Mouse (Mus musculus) left cerebral cortex, postnatal 10 days (tissue): ENCODE results near the gene Dip2c. TPM values are rescaled to one million over a fixed set of nuclear protein-coding genes. Genes with fewer than 3 reads are reported as not detected.

Experiments used
- DNase-seq, 2 experiments: peaks; one replicate each; pipeline ENCODE4 v3.0.0; 2021 to 2022; ENCODE audit warnings: low spot score in 2 of 2, mixed read lengths in 1 of 2; ENCODE audit errors: extremely low spot score in 1 of 2
- intact Hi-C: fragments of 180-260 bp; cut with DNase I; formaldehyde crosslinking; loops from one replicate; pipeline ENCODE4 v1.15.1; 2025
- total RNA-seq, 2 experiments: library from RNA; stranded (reverse); gene quantifications; 2 replicates each; pipeline ENCODE4 v1.2.3; 2021

Gene Dip2c
- total RNA-seq, 2 experiments from 2014 or later = 73.8 to 76.1 TPM

GRCm38 (mm10) chr13:9692876-9693275 is 416.5 kb downstream of the Dip2c start:
- DNase-seq = no peak
- intact Hi-C loops = no loop called here

GRCm38 (mm10) chr13:9694651-9695050 is 418.3 kb downstream of the Dip2c start:
- intact Hi-C loops = no loop called here
- no peak for DNase-seq

GRCm38 (mm10) chr13:9695403-9695802 is 419.1 kb downstream of the Dip2c start:
- intact Hi-C loops = no loop called here
- DNase-seq = no peak

GRCm38 (mm10) chr13:9695809-9696208 is 419.5 kb downstream of the Dip2c start:
- intact Hi-C loops = no loop called here

GRCm38 (mm10) chr13:9697340-9697739 is 421.0 kb downstream of the Dip2c start:
- intact Hi-C loops = no loop called here
- no peak for DNase-seq

More at GRCm38 (mm10) chr13:9695809-9696208, 419.5 kb downstream of the Dip2c start:
- DNase-seq = no peak

- no peak for DNase-seq
- intact Hi-C loops = no loop called here
Measured at GRCm38 (mm10) chr13:9702615-9703235, 426.4 kb downstream of the Dip2c start.

GRCm38 (mm10) chr13:9706720-9707119 is 430.4 kb downstream of the Dip2c start:
- intact Hi-C loops = no loop called here
- DNase-seq = no peak

GRCm38 (mm10) chr13:9708433-9709240 is 432.3 kb downstream of the Dip2c start:
- intact Hi-C loops = no loop called here
- DNase-seq = no peak

- DNase-seq = no peak
- intact Hi-C loops = no loop called here
Measured at GRCm38 (mm10) chr13:9712409-9712808, 436.1 kb downstream of the Dip2c start.

GRCm38 (mm10) chr13:9712971-9713370 is 436.6 kb downstream of the Dip2c start:
- intact Hi-C loops = no loop called here
- DNase-seq = no peak

GRCm38 (mm10) chr13:9713462-9714134 is 437.3 kb downstream of the Dip2c start:
- DNase-seq = no peak
- intact Hi-C loops = no loop called here

- no peak for DNase-seq
- intact Hi-C loops = no loop called here
Measured at GRCm38 (mm10) chr13:9715224-9715623, 438.9 kb downstream of the Dip2c start.

Other genes starting within 250 kb of the Dip2c start
- gene Larp4b, start 182.6 kb upstream of the Dip2c start, total RNA-seq = 100 to 1,000 TPM; 103 TPM